Mouse (Mus musculus): ENCODE data around the gene 9330182O14Rik. TPM values are rescaled to one million over a fixed set of nuclear protein-coding genes. Genes with fewer than 3 reads are reported as not detected.

The 9330182O14Rik gene
- polyA plus RNA-seq (2017; shearing (Covaris generic)), result not detected

GRCm38 (mm10) chr15:40134152-40134792, at the start of gene 9330182O14Rik:
Gene 9330182O14Rik, plus strand, starts transcription at chr15:40134365.

Measured in activated CD4-positive, CD25-positive, alpha-beta regulatory T cell, adult 9 weeks (primary cell).